Mouse (Mus musculus) olfactory bulb, adult 2 months (tissue): ENCODE data around the gene Prrc2b. TPM values are rescaled to one million over a fixed set of nuclear protein-coding genes. Genes with fewer than 3 reads are reported as not detected.

Source experiments
- H3K27ac ChIP-seq: fragments of 200-500 bp; 2 replicates; pipeline ENCODE4 v1.5.1; 2012; ENCODE audit warnings: low read depth, low read length; ENCODE audit not compliant: insufficient read depth
- H3K4me1 ChIP-seq: fragments of 200-500 bp; 2 replicates; pipeline ENCODE4 v1.6.1; 2012; ENCODE audit warnings: low read length; ENCODE audit not compliant: control insufficient read depth, insufficient read depth
- H3K4me3 ChIP-seq: fragments of 200-500 bp; 2 replicates; pipeline ENCODE4 v1.5.1; 2012; ENCODE audit warnings: mild to moderate bottlenecking, low read depth, low read length, moderate library complexity; ENCODE audit not compliant: insufficient read depth
- CTCF ChIP-seq: fragments of 200-500 bp; IDR thresholded peaks from 2 replicates; pipeline ENCODE4 v1.5.1; 2012; ENCODE audit warnings: low read depth, mild to moderate bottlenecking, low read length, moderate library complexity; ENCODE audit not compliant: insufficient read depth
- POLR2A ChIP-seq: fragments of 200-500 bp; IDR thresholded peaks from 2 replicates; pipeline ENCODE4 v1.6.1; 2012; ENCODE audit warnings: mild to moderate bottlenecking, low read depth, low read length, moderate library complexity; ENCODE audit not compliant: insufficient read depth
- WGBS: fragments of 180-500 bp; shearing (Covaris S2); methylation state at CpG from one replicate; pipeline ENCODE4 v1.1.7; 2018; 5-methylcytosine and 5-hydroxymethylcytosine counted together
- polyA plus RNA-seq: library from polyadenylated mRNA; stranded (reverse); fragments of >200 nt; gene quantifications from 2 replicates; pipeline ENCODE4 v1.2.4, GENCODE M21; 2012; ENCODE audit warnings: low replicate concordance; ENCODE audit not compliant: missing spikeins, insufficient read depth, insufficient read length

Gene Prrc2b
- polyA plus RNA-seq, 1 experiment = 86.2 TPM

DNA sequence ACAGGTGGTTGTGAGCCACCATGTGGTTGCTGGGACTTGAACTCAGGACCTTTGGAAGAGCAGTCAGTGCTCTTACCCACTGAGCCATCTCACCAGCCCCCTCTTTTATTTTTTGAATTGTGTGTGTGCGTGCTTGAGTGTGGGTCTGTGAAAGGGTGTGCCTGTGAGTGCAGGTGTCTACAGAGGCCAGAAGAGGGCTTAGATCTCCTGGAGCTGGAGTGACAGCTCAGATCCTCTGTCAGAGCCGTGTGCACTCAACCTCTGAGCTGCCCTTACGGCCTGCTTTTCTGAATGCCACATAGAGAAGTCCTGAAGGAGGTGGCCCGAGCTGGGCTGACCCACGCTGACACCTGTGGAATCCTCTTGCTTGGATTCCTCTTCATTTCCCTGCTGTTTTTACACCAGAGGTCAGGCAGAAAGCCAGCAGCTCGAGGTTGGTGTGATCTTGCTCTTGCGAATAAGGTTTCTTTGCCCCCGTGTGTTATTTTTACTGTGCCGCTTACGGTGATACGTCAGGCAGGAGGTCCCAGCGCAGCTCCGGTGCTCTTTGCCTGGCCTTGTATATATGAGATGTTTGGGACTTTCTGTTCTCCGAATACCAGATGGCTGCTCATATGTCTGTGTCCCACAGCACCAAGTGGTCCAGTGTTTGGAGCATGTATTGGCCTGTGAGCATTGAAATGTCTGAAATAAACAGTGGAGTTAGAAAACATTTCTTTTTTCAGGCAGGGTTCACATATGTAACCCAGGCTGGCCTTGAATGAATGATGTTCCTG is 21.0 kb downstream of the Prrc2b start:
- WGBS = 55% methylated on average over 14 of the region's 14 CpGs
- no peak overlapping the region for H3K4me3 ChIP-seq
- no peak overlapping the region for H3K27ac ChIP-seq
- peaks cover 70% of the 10 kb centered on the region for H3K4me1 ChIP-seq
- TF ChIP-seq POLR2A = no peak
- TF ChIP-seq CTCF = no peak

DNA sequence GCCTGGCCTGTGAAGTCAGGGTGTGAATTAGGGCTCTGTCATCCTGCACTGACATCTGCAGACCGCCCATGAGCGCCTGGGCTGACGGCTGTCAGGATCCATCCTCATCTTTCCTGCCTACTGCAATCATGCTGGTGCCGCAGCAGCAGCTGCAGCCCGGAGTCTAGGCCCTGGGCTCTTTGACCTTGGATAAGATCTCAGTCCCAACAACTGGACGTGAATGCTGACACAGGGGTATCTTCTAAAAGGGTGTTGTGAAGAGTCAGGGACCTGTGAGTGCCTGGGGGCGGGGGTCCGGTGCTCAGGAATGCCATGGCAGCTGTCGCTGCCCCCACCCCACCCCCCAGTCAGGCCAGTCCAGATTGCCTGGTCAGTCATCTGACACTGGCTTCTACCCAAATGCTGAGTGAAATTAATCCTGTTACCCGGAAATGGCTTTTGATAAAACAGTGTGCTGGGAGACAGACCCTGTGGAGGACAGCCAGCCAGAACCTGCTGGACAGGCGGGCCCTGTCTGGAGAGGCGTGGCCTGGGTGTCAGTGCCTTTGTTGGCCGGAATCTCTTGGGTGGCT is 23.4 kb downstream of the Prrc2b start:
- WGBS = 8% methylated on average over 13 of the region's 13 CpGs

DNA sequence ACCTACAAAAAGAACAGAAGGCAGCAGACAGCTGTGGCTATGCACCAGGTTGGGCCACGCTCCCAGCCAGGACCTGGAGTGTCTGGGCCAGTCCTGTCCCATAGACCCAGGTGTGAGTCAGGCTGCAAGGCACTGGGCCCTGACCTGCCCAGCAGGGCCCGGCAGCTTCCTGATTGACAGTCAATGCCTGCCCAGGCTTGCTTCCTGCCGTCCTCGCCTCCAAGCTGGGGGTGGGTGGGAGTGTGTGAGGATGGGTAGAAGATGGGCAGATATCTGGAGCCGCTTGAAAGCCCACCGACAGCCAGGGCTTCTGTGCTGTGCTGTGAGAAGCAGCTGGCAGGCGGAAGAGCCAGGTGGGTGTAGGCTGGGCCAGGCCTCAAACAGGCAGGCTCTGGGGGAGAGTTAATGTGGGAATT is 24.2 kb downstream of the Prrc2b start:
- Histone ChIP-seq H3K4me1 (peaks cover 69% of the 10 kb centered on the region), H3K4me3 (no peak overlapping the region), H3K27ac (peak overlapping the region; percentile 50; the same call in 1 of the 2 replicates)
- TF ChIP-seq POLR2A = no peak
- TF ChIP-seq CTCF = no peak
- 14% methylated on average over 7 of the region's 7 CpGs for WGBS

More for the DNA sequence above, 23.4 kb downstream of the Prrc2b start:
- Histone ChIP-seq H3K27ac (peak overlapping the region; percentile 50), H3K4me1 (peaks cover 71% of the 10 kb centered on the region), H3K4me3 (no peak overlapping the region)
- TF ChIP-seq CTCF (no peak), POLR2A (no peak)

DNA sequence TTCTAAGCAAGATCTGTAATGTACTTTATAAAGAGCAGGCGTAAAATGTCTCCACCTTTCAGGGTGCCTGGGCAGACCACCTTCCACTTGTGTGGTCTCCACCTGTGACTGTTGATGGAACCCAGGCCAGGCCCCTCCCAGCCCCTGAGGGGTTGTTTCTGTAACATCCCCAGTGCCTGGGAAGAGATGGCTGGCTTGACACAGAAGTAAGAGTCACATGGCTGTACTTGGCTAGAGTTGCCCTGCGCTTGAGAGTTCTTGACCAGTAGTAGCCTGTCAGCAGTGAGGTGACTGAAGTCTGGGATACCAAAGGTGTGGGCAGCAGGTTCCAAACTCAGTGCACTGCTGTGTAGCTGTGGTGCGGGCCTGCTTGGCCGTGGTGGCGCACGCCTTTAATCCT is 24.6 kb downstream of the Prrc2b start:
- WGBS = 90% methylated on average over 6 of the region's 6 CpGs
- Histone ChIP-seq H3K4me3 (no peak overlapping the region), H3K27ac (0 out of 2 replicates have a peak overlapping the region, but pooled peaks have one; percentile 50), H3K4me1 (peaks cover 71% of the 10 kb centered on the region)
- TF ChIP-seq CTCF (no peak), POLR2A (no peak)

DNA sequence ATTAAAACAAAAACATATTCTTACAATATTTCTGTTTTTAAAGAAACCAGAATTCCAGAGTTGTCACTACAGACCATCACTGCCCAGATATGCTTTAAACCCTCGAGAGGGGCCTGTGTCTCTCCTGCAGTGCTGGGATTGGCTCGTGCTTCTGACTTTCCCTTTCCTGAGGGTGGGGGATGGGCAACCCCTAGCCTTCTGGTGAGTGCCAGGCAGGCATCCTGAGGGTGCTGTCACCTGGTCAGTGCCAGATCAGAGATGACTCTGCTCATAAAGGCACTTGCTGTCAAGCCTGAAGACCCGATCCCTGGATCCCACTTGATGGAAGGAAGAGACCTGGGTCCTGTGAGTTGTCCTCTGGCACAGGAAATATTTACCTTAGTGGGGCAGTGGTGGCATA is 26.0 kb downstream of the Prrc2b start:
- Histone ChIP-seq H3K4me1 (peaks cover 72% of the 10 kb centered on the region), H3K27ac (0 out of 2 replicates have a peak overlapping the region, but pooled peaks have one; percentile 21)
- 30% methylated on average over 3 of the region's 3 CpGs for WGBS

DNA sequence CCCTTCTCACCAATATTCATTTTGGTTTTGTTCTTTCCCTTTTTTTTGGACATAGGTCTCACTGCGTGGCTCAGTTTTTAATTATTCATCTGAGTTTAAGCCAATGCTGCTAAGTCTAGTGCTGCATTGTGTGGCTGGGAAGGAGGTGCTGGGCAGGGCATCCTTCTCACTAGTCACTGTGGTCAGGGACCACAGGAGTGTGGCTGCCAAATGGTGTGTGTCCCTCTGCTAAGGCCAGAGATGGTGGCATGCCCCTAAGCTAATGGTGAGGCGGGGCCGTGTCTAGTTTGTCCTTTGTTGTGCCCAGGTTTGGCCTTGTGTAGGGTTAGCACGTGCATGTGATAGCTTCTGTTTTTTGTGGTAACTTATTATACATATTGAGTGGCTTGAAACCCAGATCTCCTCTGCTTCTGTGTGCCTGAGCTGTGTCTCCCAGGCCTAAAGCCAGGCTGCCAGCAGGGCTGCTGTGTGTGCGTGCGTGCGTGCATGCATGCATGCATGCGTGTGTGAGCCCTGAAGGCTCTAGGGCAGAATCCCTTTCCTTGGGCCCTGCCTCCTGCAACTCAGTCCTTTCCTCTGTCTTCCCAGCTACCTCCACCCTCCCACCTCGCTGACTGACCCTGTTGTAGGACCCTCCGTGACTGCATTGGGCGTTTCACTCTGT is 26.6 kb downstream of the Prrc2b start:
- TF ChIP-seq POLR2A (no peak), CTCF (no peak)
- peaks cover 75% of the 10 kb centered on the region for H3K4me1 ChIP-seq
- no peak overlapping the region for H3K4me3 ChIP-seq
- 68% methylated on average over 11 of the region's 11 CpGs for WGBS
- no peak overlapping the region for H3K27ac ChIP-seq

More for the DNA sequence above, 26.0 kb downstream of the Prrc2b start:
- no peak for TF ChIP-seq CTCF
- TF ChIP-seq POLR2A = no peak
- no peak overlapping the region for H3K4me3 ChIP-seq

DNA sequence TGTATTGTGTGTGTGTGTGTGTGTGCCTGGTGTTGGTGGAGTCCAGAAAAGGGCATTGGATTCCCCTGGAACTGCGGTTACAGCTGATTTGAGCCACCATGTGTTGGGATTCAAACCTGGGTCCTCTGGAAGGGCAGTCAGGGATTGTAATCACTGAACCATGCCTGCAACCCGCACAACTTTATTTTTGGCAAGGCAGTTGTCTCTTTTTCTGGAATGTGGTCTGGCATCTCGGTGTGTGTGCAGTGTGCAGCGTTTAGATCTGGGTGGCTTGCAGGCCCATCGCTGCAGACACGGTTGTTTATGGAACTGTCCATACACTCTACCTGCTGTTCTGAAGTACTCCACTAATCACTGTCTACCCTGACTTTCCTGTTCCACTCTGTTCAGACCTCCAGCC is 28.5 kb downstream of the Prrc2b start:
- 29% methylated on average over 6 of the region's 6 CpGs for WGBS
- H3K27ac ChIP-seq = no peak overlapping the region
- peaks cover 78% of the 10 kb centered on the region for H3K4me1 ChIP-seq
- TF ChIP-seq CTCF (no peak), POLR2A (no peak)
- no peak overlapping the region for H3K4me3 ChIP-seq

DNA sequence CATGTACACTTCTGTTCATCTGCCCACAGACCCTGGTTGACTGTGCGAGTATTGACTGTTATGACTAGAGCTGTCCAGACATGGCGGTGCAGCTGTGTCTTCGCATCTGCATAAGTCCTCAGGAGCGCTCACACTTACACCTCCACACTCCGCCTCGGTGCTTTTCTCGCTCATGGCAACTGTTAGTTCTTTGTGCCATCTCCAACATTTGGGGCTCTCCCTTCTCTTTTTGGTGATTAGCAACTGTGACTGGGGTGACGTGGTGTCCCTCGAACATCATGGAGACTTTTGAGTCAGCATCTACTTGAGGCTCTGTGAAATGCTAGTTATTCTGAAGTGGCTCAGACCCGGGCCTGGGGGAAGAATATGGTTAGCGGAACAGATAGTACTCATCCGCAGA is 29.2 kb downstream of the Prrc2b start:
- Histone ChIP-seq H3K4me3 (no peak overlapping the region), H3K4me1 (peaks cover 76% of the 10 kb centered on the region), H3K27ac (no peak overlapping the region)
- WGBS = 58% methylated on average over 12 of the region's 12 CpGs
- TF ChIP-seq POLR2A = no peak
- no peak for TF ChIP-seq CTCF

DNA sequence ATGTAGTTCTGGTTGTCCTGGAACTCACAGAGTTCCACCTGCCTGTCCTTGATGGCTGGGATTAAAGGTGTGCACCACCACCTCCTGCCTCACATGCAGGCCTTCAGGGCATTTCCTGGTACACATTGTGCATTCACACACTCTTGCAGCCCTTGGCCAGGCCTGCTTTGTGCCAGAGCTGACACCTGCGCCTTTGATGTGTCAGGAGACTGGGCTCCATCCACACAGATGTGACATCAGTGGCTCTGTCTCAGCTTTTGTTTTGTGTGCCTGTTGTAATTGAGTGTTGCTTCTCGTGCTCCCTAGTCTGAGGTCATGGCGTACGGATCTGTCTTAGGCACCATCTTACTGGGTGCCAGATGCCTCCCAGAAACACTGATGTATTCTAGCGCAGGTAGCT is 30.5 kb downstream of the Prrc2b start:
- H3K4me1 ChIP-seq = peaks cover 75% of the 10 kb centered on the region
- no peak for TF ChIP-seq CTCF
- TF ChIP-seq POLR2A = no peak
- H3K27ac ChIP-seq = no peak overlapping the region
- no peak overlapping the region for H3K4me3 ChIP-seq
- 66% methylated on average over 5 of the region's 5 CpGs for WGBS
